Mouse (Mus musculus) liver, adult 2 months (tissue): ENCODE measurements at regions not wholly inside any gene's neighbourhood (a gene's known extent, or its start where the extent isn't known, plus 50 kb on each side); places are given as distances from the start of the nearest gene placed in this dataset.

Experiments
- CTCF ChIP-seq: fragments of 200-500 bp; IDR thresholded peaks from 2 replicates; pipeline ENCODE4 v1.5.1; 2011; ENCODE audit warnings: low read depth, low read length, control low read depth
- POLR2A ChIP-seq: fragments of 200-500 bp; IDR thresholded peaks from 2 replicates; pipeline ENCODE4 v1.6.1; 2011; ENCODE audit warnings: low read length, control low read depth; ENCODE audit not compliant: insufficient read depth; ENCODE audit errors: extremely low read depth

DNA sequence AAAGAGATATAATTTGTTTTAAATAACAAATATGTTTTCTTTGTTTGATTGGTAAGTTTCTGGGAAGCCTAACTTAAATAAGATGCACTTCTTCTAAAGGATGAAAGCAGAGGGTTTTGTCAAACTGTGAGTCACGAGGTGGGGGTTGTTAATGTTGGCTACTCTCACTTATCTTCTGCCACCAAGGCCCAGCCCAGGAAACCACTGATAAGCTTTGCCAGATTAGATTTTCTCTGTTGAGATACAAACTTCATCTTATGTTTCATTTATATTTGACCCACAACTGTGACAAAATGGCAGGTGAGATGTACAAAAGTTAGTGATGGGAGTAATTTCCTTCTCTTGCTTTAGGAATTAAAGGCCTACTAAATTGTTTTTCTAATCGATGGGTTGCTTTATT, 1126.2 kb upstream of the 2610301B20Rik start:
- TF ChIP-seq CTCF (no peak), POLR2A (no peak)
